Mouse (Mus musculus): Measurements from ENCODE around the gene Tanc2.

GRCm38 (mm10) chr11:105899151-105899550 is 309.4 kb downstream of the Tanc2 start:
- TF ChIP-seq POLR2A (IDR thresholded peaks at IDR 0.05; ENCODE audit: low read depth, low read length) (no peak), CTCF (IDR thresholded peaks at IDR 0.05; ENCODE audit: extremely low read depth, insufficient read depth, insufficient read length, insufficient replicate concordance) (no peak)

Measured in spleen, adult 2 months (tissue).